Mouse (Mus musculus) intestine, embryonic 15.5 days (tissue): ENCODE measurements around the gene Pax2. TPM values are rescaled to one million over a fixed set of nuclear protein-coding genes. Genes with fewer than 3 reads are reported as not detected.
"Not testable (repeated sequence)": the region's sequence is repeated elsewhere in the genome, so short reads cannot be mapped to it uniquely, and the experiment has no call there.

Experiments used
- ATAC-seq: fragments of 200-750 bp; cut with Nextera tagmentation; 2 replicates; pipeline ENCODE4 v1.8.0; 2017; ENCODE audit warnings: moderate TSS enrichment, moderate library complexity
- H3K27ac ChIP-seq: fragments of 300-500 bp; sonication (generic); 2 replicates; pipeline ENCODE4 v1.5.1; 2015; ENCODE audit warnings: mild to moderate bottlenecking, inconsistent platforms
- H3K27me3 ChIP-seq: fragments of 300-500 bp; sonication (generic); replicated peaks from 2 replicates; pipeline ENCODE4 v1.6.1; 2015; ENCODE audit warnings: inconsistent platforms
- H3K36me3 ChIP-seq: fragments of 300-500 bp; sonication (generic); 2 replicates; pipeline ENCODE4 v1.6.1; 2015; ENCODE audit warnings: inconsistent platforms
- H3K4me1 ChIP-seq: fragments of 300-500 bp; sonication (generic); replicated peaks from 2 replicates; pipeline ENCODE4 v1.6.1; 2015; ENCODE audit warnings: inconsistent platforms
- H3K4me2 ChIP-seq: fragments of 300-500 bp; sonication (generic); replicated peaks from 2 replicates; pipeline ENCODE4 v1.6.1; 2015; ENCODE audit warnings: mild to moderate bottlenecking, inconsistent platforms
- H3K4me3 ChIP-seq: fragments of 300-500 bp; sonication (generic); replicated peaks from 2 replicates; pipeline ENCODE4 v1.5.1; 2015; ENCODE audit warnings: inconsistent platforms
- H3K9ac ChIP-seq: fragments of 300-500 bp; sonication (generic); 2 replicates; pipeline ENCODE4 v1.6.1; 2015; ENCODE audit warnings: inconsistent platforms
- H3K9me3 ChIP-seq: fragments of 300-500 bp; sonication (generic); 2 replicates; pipeline ENCODE4 v1.6.1; 2016; ENCODE audit warnings: inconsistent platforms
- WGBS: fragments of 180-500 bp; shearing (Covaris S2); methylation state at CpG from one replicate; pipeline ENCODE4 v1.1.7; 2015; 5-methylcytosine and 5-hydroxymethylcytosine counted together
- polyA plus RNA-seq: library from polyadenylated mRNA; unstranded; fragments of >200 nt; fragmentation: Nextera tagmentation; extraction: Ambion mirVana; gene quantifications from 2 replicates; pipeline ENCODE4 v1.2.1, GENCODE M21; 2015

The Pax2 gene
- polyA plus RNA-seq, 1 experiment from 2014 or later: 0.04 TPM

GRCm38 (mm10) chr19:44834218-44835041 is 78.6 kb downstream of the Pax2 start:
- H3K27ac ChIP-seq: no peak overlapping the region
- no peak overlapping the region for H3K4me3 ChIP-seq
- no peak overlapping the region for H3K4me2 ChIP-seq
- ATAC-seq: no peak
- peaks cover 76% of the 10 kb centered on the region for H3K27me3 ChIP-seq
- no peak overlapping the region for H3K9ac ChIP-seq
- H3K9me3 ChIP-seq: no peaks in the 10 kb centered on the region
- no peaks in the 10 kb centered on the region for H3K36me3 ChIP-seq
- H3K4me1 ChIP-seq: peaks cover 20% of the 10 kb centered on the region
- 13% methylated on average over 11 of the region's 11 CpGs for WGBS

- Histone ChIP-seq H3K4me3 (peak overlapping the region; percentile 46), H3K9me3 (no peaks in the 10 kb centered on the region), H3K36me3 (no peaks in the 10 kb centered on the region), H3K4me2 (peak overlapping the region; percentile 90), H3K27ac (no peak overlapping the region), H3K27me3 (peaks cover 83% of the 10 kb centered on the region), H3K4me1 (peaks cover 20% of the 10 kb centered on the region), H3K9ac (no peak overlapping the region)
- peak; percentile 10; the same call in 1 of the 2 replicates for ATAC-seq
- 4% methylated on average over 34 of the region's 34 CpGs for WGBS
Observed at GRCm38 (mm10) chr19:44835042-44835930, 79.4 kb downstream of the Pax2 start.

GRCm38 (mm10) chr19:44835931-44836861 is 80.4 kb downstream of the Pax2 start:
- under 1% methylated on average over 70 of the region's 71 CpGs for WGBS
- no peaks in the 10 kb centered on the region for H3K9me3 ChIP-seq
- ATAC-seq: peak; percentile 65
- peak overlapping the region; percentile 90 for H3K4me2 ChIP-seq
- no peak overlapping the region for H3K27ac ChIP-seq
- no peaks in the 10 kb centered on the region for H3K36me3 ChIP-seq
- H3K4me3 ChIP-seq: peak overlapping the region; percentile 46
- H3K27me3 ChIP-seq: peaks cover 83% of the 10 kb centered on the region
- H3K9ac ChIP-seq: peak overlapping the region; percentile 24
- H3K4me1 ChIP-seq: peaks cover 20% of the 10 kb centered on the region

GRCm38 (mm10) chr19:44837426-44838205 is 81.8 kb downstream of the Pax2 start:
- H3K9me3 ChIP-seq: no peaks in the 10 kb centered on the region
- H3K36me3 ChIP-seq: no peaks in the 10 kb centered on the region
- peaks cover 20% of the 10 kb centered on the region for H3K4me1 ChIP-seq
- H3K9ac ChIP-seq: no peak overlapping the region
- no peak overlapping the region; the same call in 1 of the 2 replicates for H3K4me3 ChIP-seq
- peaks cover 70% of the 10 kb centered on the region for H3K27me3 ChIP-seq
- no peak overlapping the region for H3K27ac ChIP-seq
- 2% methylated on average over 37 of the region's 37 CpGs for WGBS
- no peak for ATAC-seq
- peak overlapping the region; percentile 90 for H3K4me2 ChIP-seq

DNA sequence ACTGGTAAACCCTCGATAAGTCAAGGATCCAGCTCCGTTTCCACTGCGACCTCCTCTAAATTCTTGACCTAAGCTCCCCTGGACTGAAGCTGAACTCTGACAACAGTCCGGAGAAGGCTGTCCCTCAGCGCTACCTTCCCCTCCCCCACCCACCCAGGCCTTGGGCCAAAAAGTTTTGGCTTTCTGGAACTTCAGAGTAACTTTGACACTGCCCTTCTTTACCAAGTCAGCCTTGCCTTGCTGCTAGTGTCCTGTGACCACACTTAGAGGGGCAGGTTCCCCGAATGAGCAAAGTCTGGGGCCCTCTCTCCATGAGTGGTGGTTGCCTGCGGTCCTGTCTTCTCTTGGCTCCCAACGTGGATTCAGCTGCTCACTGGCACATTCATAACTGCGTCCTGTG is 82.5 kb downstream of the Pax2 start:
- Histone ChIP-seq H3K4me1 (peaks cover 20% of the 10 kb centered on the region), H3K9me3 (no peaks in the 10 kb centered on the region), H3K4me2 (no peak overlapping the region), H3K9ac (no peak overlapping the region), H3K36me3 (no peaks in the 10 kb centered on the region), H3K27me3 (peaks cover 66% of the 10 kb centered on the region), H3K4me3 (no peak overlapping the region), H3K27ac (no peak overlapping the region)
- 14% methylated on average over 9 of the region's 9 CpGs for WGBS
- ATAC-seq: no peak

GRCm38 (mm10) chr19:44842661-44843060 is 86.8 kb downstream of the Pax2 start:
- not testable (repeated sequence) for H3K4me3 ChIP-seq, H3K9ac ChIP-seq, H3K4me2 ChIP-seq, H3K4me1 ChIP-seq, H3K36me3 ChIP-seq, H3K27ac ChIP-seq, ATAC-seq, H3K9me3 ChIP-seq
- H3K27me3 ChIP-seq: peaks cover 23% of the 10 kb centered on the region
- WGBS: 89% methylated on average over 15 of the region's 15 CpGs

DNA sequence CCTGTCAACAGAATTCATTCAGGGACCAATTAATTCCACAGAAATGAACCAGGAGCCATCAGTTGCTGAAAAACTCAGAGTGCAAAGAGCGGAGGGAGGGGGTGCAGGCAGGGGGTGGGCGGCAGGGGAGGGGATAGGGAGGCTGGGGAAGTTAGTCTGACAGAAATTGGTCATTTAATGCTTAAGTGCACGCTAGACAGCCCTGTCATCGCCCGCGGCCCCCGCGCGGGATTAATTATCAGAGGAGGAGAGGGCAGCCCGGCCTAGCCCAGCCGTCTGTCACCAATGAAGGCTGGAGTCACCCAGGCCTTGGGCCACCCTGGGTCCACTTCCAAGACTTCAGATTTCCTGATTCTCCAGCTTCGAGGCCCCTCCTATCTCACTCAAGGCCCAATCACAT is 93.6 kb downstream of the Pax2 start:
- Histone ChIP-seq H3K36me3 (no peaks in the 10 kb centered on the region), H3K4me3 (no peak overlapping the region), H3K9ac (no peak overlapping the region), H3K4me1 (no peaks in the 10 kb centered on the region), H3K27me3 (no peaks in the 10 kb centered on the region), H3K4me2 (no peak overlapping the region), H3K27ac (no peak overlapping the region), H3K9me3 (no peaks in the 10 kb centered on the region)
- WGBS: 86% methylated on average over 6 of the region's 12 CpGs
- ATAC-seq: no peak

DNA sequence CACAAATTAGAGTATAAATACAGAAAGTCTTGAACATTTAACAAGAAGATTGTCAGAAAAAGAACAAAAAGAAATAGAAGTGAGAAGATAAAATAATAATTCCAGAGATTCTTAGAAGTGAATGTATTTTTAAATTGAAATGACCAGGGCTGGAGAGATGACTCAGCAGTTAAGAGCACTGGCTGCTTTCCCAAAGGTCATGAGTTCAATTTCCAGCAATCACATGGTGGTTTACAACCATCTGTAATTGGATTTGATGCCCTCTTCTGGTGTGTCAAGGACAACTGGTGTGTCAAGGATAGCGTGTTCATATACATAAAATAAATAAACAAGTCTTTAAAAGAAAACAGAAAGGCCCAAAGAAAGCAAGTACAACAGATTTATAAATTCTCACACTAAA is 102.8 kb downstream of the Pax2 start:
- WGBS: 89% methylated on average over 1 of the region's 1 CpGs
- H3K9me3 ChIP-seq: no peaks in the 10 kb centered on the region
- H3K4me2 ChIP-seq: no peak overlapping the region
- H3K9ac ChIP-seq: no peak overlapping the region
- no peaks in the 10 kb centered on the region for H3K27me3 ChIP-seq
- ATAC-seq: no peak
- H3K4me1 ChIP-seq: no peaks in the 10 kb centered on the region
- H3K4me3 ChIP-seq: no peak overlapping the region
- H3K36me3 ChIP-seq: no peaks in the 10 kb centered on the region
- no peak overlapping the region for H3K27ac ChIP-seq

- H3K4me1 ChIP-seq: no peaks in the 10 kb centered on the region
- ATAC-seq: no peak
- H3K36me3 ChIP-seq: no peaks in the 10 kb centered on the region
- no peak overlapping the region for H3K4me2 ChIP-seq
- H3K9ac ChIP-seq: no peak overlapping the region
- H3K27ac ChIP-seq: no peak overlapping the region
- H3K9me3 ChIP-seq: no peaks in the 10 kb centered on the region
- no peak overlapping the region for H3K4me3 ChIP-seq
- 47% methylated on average over 2 of the region's 2 CpGs for WGBS
- H3K27me3 ChIP-seq: peaks cover 5% of the 10 kb centered on the region
Observed at GRCm38 (mm10) chr19:44868766-44869165, 112.9 kb downstream of the Pax2 start.

DNA sequence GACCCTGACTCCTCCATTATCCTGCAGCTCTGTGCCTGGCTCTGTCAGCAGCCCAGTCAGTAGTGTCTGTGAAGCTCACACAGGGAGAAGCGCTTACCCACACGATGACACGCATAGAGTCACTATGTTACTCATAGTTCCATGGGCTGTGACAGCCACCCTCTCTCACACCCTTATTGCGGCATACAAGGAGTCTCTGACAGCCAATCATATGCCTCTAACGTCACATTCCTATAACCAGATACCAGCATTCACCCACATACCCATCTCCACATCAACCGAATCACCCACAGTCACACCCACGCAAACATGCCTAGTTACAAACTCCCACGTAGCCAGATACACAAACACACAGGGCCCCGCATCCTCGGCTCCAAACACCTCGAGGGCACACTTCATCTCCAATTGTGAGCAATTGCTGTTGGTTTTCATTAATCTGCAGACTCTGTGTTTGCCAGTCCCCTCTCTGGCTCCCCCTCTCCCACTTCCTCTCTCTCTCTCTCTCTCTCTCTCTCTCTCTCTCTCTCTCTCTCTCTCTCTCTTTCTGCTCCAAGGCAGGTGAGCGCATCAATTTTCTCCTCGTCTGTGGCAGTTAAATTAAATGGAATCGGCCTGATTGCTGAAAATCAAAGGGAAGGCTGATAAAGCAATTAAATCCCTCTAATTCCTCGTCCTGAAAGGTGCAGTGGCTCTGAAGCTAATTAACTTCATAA is 118.5 kb downstream of the Pax2 start:
- WGBS: 66% methylated on average over 15 of the region's 15 CpGs
- no peak for ATAC-seq
- H3K9me3 ChIP-seq: no peaks in the 10 kb centered on the region
- no peak overlapping the region for H3K4me2 ChIP-seq
- H3K27ac ChIP-seq: no peak overlapping the region
- no peaks in the 10 kb centered on the region for H3K4me1 ChIP-seq
- H3K9ac ChIP-seq: no peak overlapping the region
- H3K4me3 ChIP-seq: no peak overlapping the region
- no peaks in the 10 kb centered on the region for H3K36me3 ChIP-seq
- H3K27me3 ChIP-seq: peaks cover 5% of the 10 kb centered on the region; the same call in 1 of the 2 replicates

DNA sequence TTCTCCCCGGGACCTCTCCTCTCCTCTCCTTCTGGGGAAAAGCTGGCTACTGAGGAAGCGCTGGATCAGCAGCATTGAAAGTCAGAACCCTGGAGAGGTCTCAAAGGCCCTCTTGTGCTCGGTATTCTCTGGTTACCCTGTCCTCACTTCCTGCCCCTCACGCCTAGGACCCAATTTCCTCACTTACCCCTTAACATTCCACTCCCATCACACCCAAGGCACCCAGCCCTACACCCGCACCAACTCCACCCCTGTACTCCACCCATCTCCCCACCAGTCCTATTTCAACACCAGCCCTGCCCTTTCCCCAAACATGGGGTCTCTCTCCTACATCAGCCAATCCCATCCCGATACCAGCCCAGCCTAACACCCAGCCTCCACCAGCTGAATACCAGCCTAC is 119.1 kb downstream of the Pax2 start:
- H3K4me2 ChIP-seq: no peak overlapping the region
- H3K4me1 ChIP-seq: no peaks in the 10 kb centered on the region
- H3K9ac ChIP-seq: no peak overlapping the region
- H3K9me3 ChIP-seq: no peaks in the 10 kb centered on the region
- H3K4me3 ChIP-seq: no peak overlapping the region
- WGBS: 27% methylated on average over 6 of the region's 6 CpGs
- ATAC-seq: no peak
- H3K27ac ChIP-seq: no peak overlapping the region
- H3K27me3 ChIP-seq: peaks cover 5% of the 10 kb centered on the region; the same call in 1 of the 2 replicates
- H3K36me3 ChIP-seq: no peaks in the 10 kb centered on the region
